Mouse (Mus musculus) MEL (cell line): ENCODE measurements around the gene Csnk1d. TPM values are rescaled to one million over a fixed set of nuclear protein-coding genes. Genes with fewer than 3 reads are reported as not detected.

Experiments
- DNase-seq: peaks from one replicate; pipeline ENCODE4 v3.0.0; 2011; ENCODE audit warnings: low read depth, low spot score
- H3K27ac ChIP-seq: 2 replicates; pipeline ENCODE4 v1.5.1; 2012; ENCODE audit warnings: low read depth, mild to moderate bottlenecking, control low read depth, low read length, moderate library complexity; ENCODE audit not compliant: control insufficient read depth
- H3K27me3 ChIP-seq, 2 experiments: fragments of 150-350 bp in 1 of 2; sonication (generic) in 1 of 2; 2 replicates each; pipeline ENCODE4 v1.6.1; 2012; ENCODE audit warnings: low read length in 2 of 2, mild to moderate bottlenecking in 2 of 2, improper control_type of control experiment in 1 of 2, moderate library complexity in 1 of 2; ENCODE audit not compliant: insufficient read depth in 2 of 2, control insufficient read depth in 1 of 2
- H3K36me3 ChIP-seq, 2 experiments: 2 replicates each; pipeline ENCODE4 v1.6.1; 2012 to 2014; ENCODE audit warnings: low read length in 2 of 2, improper control_type of control experiment in 1 of 2, inconsistent platforms in 1 of 2, mild to moderate bottlenecking in 1 of 2; ENCODE audit not compliant: insufficient read depth in 2 of 2, control insufficient read depth in 1 of 2
- H3K4me1 ChIP-seq, 2 experiments: fragments of 150-350 bp in 1 of 2; sonication (generic) in 1 of 2; 2 replicates each; pipeline ENCODE4 v1.6.1; 2012; ENCODE audit warnings: low read length in 2 of 2, improper control_type of control experiment in 1 of 2, mild to moderate bottlenecking in 1 of 2; ENCODE audit not compliant: insufficient read depth in 2 of 2, control insufficient read depth in 1 of 2
- H3K4me3 ChIP-seq, 2 experiments: fragments of 150-350 bp in 1 of 2; sonication (generic) in 1 of 2; 2 replicates each; pipeline ENCODE4 v1.5.1; 2012; ENCODE audit warnings: low read depth in 2 of 2, low read length in 2 of 2, mild to moderate bottlenecking in 2 of 2, moderate library complexity in 2 of 2, control low read depth in 1 of 2, improper control_type of control experiment in 1 of 2; ENCODE audit not compliant: control insufficient read depth in 1 of 2, insufficient read depth in 1 of 2
- H3K79me2 ChIP-seq: 2 replicates; pipeline ENCODE4 v1.6.1; 2012; ENCODE audit warnings: mild to moderate bottlenecking, low read length, moderate library complexity; ENCODE audit not compliant: control insufficient read depth, poor library complexity, insufficient read depth
- H3K9ac ChIP-seq: 2 replicates; pipeline ENCODE4 v1.6.1; 2012; ENCODE audit warnings: low read depth, mild to moderate bottlenecking, control low read depth, low read length, moderate library complexity; ENCODE audit not compliant: control insufficient read depth, poor library complexity, severe bottlenecking
- H3K9me3 ChIP-seq: fragments of 150-350 bp; sonication (generic); replicated peaks from 2 replicates; pipeline ENCODE4 v1.6.1; 2012; ENCODE audit warnings: mild to moderate bottlenecking, low read length, improper control_type of control experiment, moderate library complexity; ENCODE audit not compliant: insufficient read depth
- CTCF ChIP-seq, 3 experiments: IDR thresholded peaks in 2 of 3; conservative IDR thresholded peaks in 1 of 3; 2 replicates each; pipeline ENCODE4 v1.5.1; 2011 to 2012; ENCODE audit warnings: low read length in 3 of 3, low read depth in 2 of 3, mild to moderate bottlenecking in 2 of 3, improper control_type of control experiment in 1 of 3, inconsistent platforms in 1 of 3, mixed read lengths in 1 of 3, moderate library complexity in 1 of 3; ENCODE audit not compliant: control insufficient read depth in 1 of 3, insufficient read depth in 1 of 3, poor library complexity in 1 of 3, severe bottlenecking in 1 of 3
- E2F4 ChIP-seq: IDR thresholded peaks from 2 replicates; pipeline ENCODE4 v1.6.1; 2011; ENCODE audit warnings: low read depth, low read length, improper control_type of control experiment, borderline replicate concordance
- ETS1 ChIP-seq: IDR thresholded peaks from 2 replicates; pipeline ENCODE4 v1.6.1; 2012; ENCODE audit warnings: low read depth, mild to moderate bottlenecking, inconsistent platforms, low read length, improper control_type of control experiment, moderate library complexity
- GABPA ChIP-seq: IDR thresholded peaks from 2 replicates; pipeline ENCODE4 v1.6.1; 2012; ENCODE audit warnings: low read depth, mild to moderate bottlenecking, inconsistent platforms, low read length, improper control_type of control experiment, moderate library complexity
- KAT2A ChIP-seq: conservative IDR thresholded peaks from 2 replicates; pipeline ENCODE4 v1.6.1; 2012; ENCODE audit warnings: low read depth, low read length, improper control_type of control experiment, inconsistent platforms
- MAX ChIP-seq: IDR thresholded peaks from 2 replicates; pipeline ENCODE4 v1.6.1; 2011; ENCODE audit warnings: low read length, improper control_type of control experiment
- NRF1 ChIP-seq: IDR thresholded peaks from 2 replicates; pipeline ENCODE4 v1.6.1; 2014; ENCODE audit warnings: low read depth, mild to moderate bottlenecking, inconsistent platforms, low read length, improper control_type of control experiment, moderate library complexity; ENCODE audit not compliant: poor library complexity, insufficient read depth, severe bottlenecking
- RAD21 ChIP-seq: IDR thresholded peaks from 2 replicates; pipeline ENCODE4 v1.6.1; 2011; ENCODE audit warnings: mild to moderate bottlenecking, low read depth, low read length, improper control_type of control experiment
- RCOR1 ChIP-seq: IDR thresholded peaks from 2 replicates; pipeline ENCODE4 v1.6.1; 2012; ENCODE audit warnings: low read depth, mild to moderate bottlenecking, inconsistent platforms, low read length, improper control_type of control experiment
- SMC3 ChIP-seq: IDR thresholded peaks from 2 replicates; pipeline ENCODE4 v1.6.1; 2011; ENCODE audit warnings: low read depth, low read length, improper control_type of control experiment
- TAL1 ChIP-seq: IDR thresholded peaks from 2 replicates; pipeline ENCODE4 v1.6.1; 2012; ENCODE audit warnings: mild to moderate bottlenecking, inconsistent platforms, low read length, moderate library complexity, mixed read lengths
- UBTF ChIP-seq: IDR thresholded peaks from 2 replicates; pipeline ENCODE4 v1.6.1; 2012; ENCODE audit warnings: low read depth, mild to moderate bottlenecking, inconsistent platforms, low read length, improper control_type of control experiment, moderate library complexity, borderline replicate concordance; ENCODE audit not compliant: insufficient read depth
- ZNF384 ChIP-seq: IDR thresholded peaks from 2 replicates; pipeline ENCODE4 v1.6.1; 2012; ENCODE audit warnings: low read depth, mild to moderate bottlenecking, inconsistent platforms, low read length, improper control_type of control experiment
- polyA plus RNA-seq, 2 experiments: library from polyadenylated mRNA; stranded (reverse) in 1 of 2; unstranded in 1 of 2; fragments of >175 nt in 1 of 2; fragments of >200 nt in 1 of 2; gene quantifications; 2 replicates each; pipeline versions ENCODE4 v1.2.1 to v1.2.4; 2012; ENCODE audit warnings: low replicate concordance in 2 of 2, low read depth in 1 of 2; ENCODE audit not compliant: insufficient read length in 2 of 2, insufficient read depth in 1 of 2, missing spikeins in 1 of 2
- total RNA-seq: library from RNA; depleted of rRNA; stranded (reverse); fragments of 300-350 nt; gene quantifications from 2 replicates; pipeline ENCODE4 v1.2.3, GENCODE M21; 2012

Csnk1d gene
- total and polyA plus RNA-seq, 3 experiments: 83.2 to 329 (median 121) TPM

DNA sequence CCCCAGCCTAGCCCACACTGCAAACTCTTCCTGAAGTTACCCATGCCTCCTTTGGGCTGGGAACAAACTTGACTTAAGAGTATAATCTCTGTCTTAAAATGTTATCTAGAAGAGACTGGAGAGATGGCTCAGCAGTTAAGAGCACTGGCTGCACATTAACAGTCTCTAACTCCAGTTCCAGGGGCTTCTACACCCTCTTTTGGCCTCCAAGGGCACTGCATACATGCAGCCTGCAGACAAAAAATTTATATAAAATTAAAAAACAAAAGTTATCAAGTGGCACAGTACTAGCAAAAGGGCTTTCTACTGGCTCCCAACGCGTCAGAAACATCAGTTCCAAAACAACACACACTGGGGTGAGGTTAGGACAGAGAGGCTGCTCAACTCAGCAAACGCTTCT lies 3.5 kb downstream of the Csnk1d start:
- H3K9ac ChIP-seq: no peak overlapping the region
- H3K27ac ChIP-seq: no peak overlapping the region

DNA sequence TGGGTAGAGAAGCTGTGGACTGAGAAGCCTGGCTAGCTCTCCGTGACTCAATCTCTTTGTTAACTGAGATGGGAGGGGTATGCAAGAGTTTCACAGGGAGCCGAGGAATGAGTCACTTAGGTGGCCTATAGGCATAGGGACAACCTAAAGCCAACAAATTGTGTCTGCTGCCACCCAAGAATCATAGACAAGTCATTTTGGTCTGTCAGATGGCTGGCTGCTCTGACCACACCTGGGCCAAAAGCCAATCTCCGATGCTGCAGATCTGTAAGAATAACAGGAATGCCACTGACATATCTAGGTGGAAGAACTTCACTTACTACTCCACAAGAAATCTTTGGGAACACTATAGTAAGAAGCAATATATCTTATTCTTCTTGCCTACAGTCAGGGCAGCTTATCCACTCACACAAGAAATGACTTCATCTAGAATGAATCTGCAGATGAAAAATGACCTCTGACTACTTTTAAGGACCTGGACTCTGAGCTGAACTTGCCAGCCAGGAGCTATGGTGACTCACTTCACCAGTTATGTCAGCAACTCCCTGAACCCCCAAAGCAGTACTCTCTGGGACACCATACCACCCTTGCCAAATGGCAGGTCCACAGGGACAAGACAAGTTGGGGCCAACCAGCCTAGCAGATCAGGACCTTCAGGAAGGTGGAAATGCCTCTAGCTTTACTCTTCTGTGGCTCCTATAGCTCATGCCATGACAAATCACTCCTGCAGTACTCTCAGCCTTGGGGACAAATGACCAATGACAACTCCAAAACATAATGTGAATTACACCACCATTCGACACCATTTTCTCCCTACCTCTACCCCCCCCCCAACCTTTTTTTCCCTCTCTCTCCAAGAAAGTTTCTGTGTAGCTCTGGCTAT lies 6.4 kb downstream of the Csnk1d start:
- no peaks in the 10 kb centered on the region for H3K9me3 ChIP-seq
- peaks cover 49 to 76% of the 10 kb centered on the region in 2 experiments for H3K36me3 ChIP-seq
- H3K4me3 ChIP-seq: no peak overlapping the region
- peaks cover 35 to 45% of the 10 kb centered on the region in 2 experiments for H3K4me1 ChIP-seq
- TF ChIP-seq UBTF (no peak), TAL1 (no peak), NRF1 (no peak), GABPA (no peak), SMC3 (no peak), E2F4 (no peak), MAX (no peak), ZNF384 (no peak), KAT2A (no peak), ETS1 (no peak)
- TF ChIP-seq, all 39 proteins: peak for 0
- no peak overlapping the region for H3K9ac ChIP-seq
- H3K27ac ChIP-seq: no peak overlapping the region
- H3K79me2 ChIP-seq: peaks cover 61% of the 10 kb centered on the region
- no peak for DNase-seq
- no peaks in the 10 kb centered on the region for H3K27me3 ChIP-seq

More for the DNA sequence above, 3.5 kb downstream of the Csnk1d start:
- no peak for DNase-seq
- Histone ChIP-seq H3K9me3 (no peaks in the 10 kb centered on the region), H3K36me3 (peaks cover 37 to 54% of the 10 kb centered on the region in 2 experiments)
- TF ChIP-seq SMC3 (no peak; the same call in 1 of the 2 replicates), RAD21 (peak; percentile 22), RCOR1 (no peak), CTCF (IDR thresholded peaks at IDR 0.05 in 2 of 3, conservative IDR thresholded peaks at IDR 0.05 in 1 of 3; ENCODE audit: control insufficient read depth in 1 of 3, insufficient read depth in 1 of 3, low read depth in 2 of 3, low read length in 3 of 3, poor library complexity in 1 of 3, severe bottlenecking in 1 of 3) (peak in 2 of 3 experiments; percentile 11 to 27; a peak in 2 of 6 replicates)
- TF ChIP-seq, all 39 proteins: peak for 2
- Histone ChIP-seq H3K79me2 (peaks cover 84% of the 10 kb centered on the region), H3K4me3 (no peak overlapping the region), H3K27me3 (no peaks in the 10 kb centered on the region), H3K4me1 (peaks cover 27 to 30% of the 10 kb centered on the region in 2 experiments)
